Mouse (Mus musculus) olfactory bulb, adult 2 months (tissue): Measurements from ENCODE around the gene Pigu. TPM values are rescaled to one million over a fixed set of nuclear protein-coding genes. Genes with fewer than 3 reads are reported as not detected.

Experiments
- H3K27ac ChIP-seq: fragments of 200-500 bp; 2 replicates; pipeline ENCODE4 v1.5.1; 2012; ENCODE audit warnings: low read depth, low read length; ENCODE audit not compliant: insufficient read depth
- H3K4me1 ChIP-seq: fragments of 200-500 bp; 2 replicates; pipeline ENCODE4 v1.6.1; 2012; ENCODE audit warnings: low read length; ENCODE audit not compliant: control insufficient read depth, insufficient read depth
- H3K4me3 ChIP-seq: fragments of 200-500 bp; 2 replicates; pipeline ENCODE4 v1.5.1; 2012; ENCODE audit warnings: mild to moderate bottlenecking, low read depth, low read length, moderate library complexity; ENCODE audit not compliant: insufficient read depth
- CTCF ChIP-seq: fragments of 200-500 bp; IDR thresholded peaks from 2 replicates; pipeline ENCODE4 v1.5.1; 2012; ENCODE audit warnings: low read depth, mild to moderate bottlenecking, low read length, moderate library complexity; ENCODE audit not compliant: insufficient read depth
- POLR2A ChIP-seq: fragments of 200-500 bp; IDR thresholded peaks from 2 replicates; pipeline ENCODE4 v1.6.1; 2012; ENCODE audit warnings: mild to moderate bottlenecking, low read depth, low read length, moderate library complexity; ENCODE audit not compliant: insufficient read depth
- WGBS: fragments of 180-500 bp; shearing (Covaris S2); methylation state at CpG from one replicate; pipeline ENCODE4 v1.1.7; 2018; 5-methylcytosine and 5-hydroxymethylcytosine counted together
- polyA plus RNA-seq: library from polyadenylated mRNA; stranded (reverse); fragments of >200 nt; gene quantifications from 2 replicates; pipeline ENCODE4 v1.2.4, GENCODE M21; 2012; ENCODE audit warnings: low replicate concordance; ENCODE audit not compliant: missing spikeins, insufficient read depth, insufficient read length

The Pigu gene
- polyA plus RNA-seq, 1 experiment = not detected

DNA sequence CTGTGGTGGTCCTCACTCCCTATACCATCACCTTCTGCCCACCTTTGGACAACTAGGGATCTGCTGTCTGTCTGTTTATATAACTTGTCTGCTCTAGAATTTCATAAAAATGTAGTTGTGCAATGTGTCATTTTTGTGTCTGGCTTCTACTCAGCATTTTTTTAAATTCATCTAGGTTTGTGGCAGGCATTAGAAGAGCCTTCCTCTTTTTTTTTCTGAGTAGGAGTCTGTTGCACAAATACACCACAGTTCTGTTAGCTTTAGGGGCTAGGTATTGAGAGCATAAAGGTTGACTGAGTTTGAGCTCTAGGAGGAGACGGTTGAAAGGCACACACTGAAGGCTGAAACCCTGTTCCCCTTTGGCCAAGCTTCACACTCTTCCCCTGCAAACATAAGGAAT is 16.1 kb upstream of the Pigu start:
- WGBS = 72% methylated on average over 1 of the region's 1 CpGs
- H3K4me3 ChIP-seq = no peak overlapping the region
- H3K4me1 ChIP-seq = peaks cover 2% of the 10 kb centered on the region; the same call in 1 of the 2 replicates
- no peak overlapping the region for H3K27ac ChIP-seq
- TF ChIP-seq POLR2A (no peak), CTCF (no peak)

DNA sequence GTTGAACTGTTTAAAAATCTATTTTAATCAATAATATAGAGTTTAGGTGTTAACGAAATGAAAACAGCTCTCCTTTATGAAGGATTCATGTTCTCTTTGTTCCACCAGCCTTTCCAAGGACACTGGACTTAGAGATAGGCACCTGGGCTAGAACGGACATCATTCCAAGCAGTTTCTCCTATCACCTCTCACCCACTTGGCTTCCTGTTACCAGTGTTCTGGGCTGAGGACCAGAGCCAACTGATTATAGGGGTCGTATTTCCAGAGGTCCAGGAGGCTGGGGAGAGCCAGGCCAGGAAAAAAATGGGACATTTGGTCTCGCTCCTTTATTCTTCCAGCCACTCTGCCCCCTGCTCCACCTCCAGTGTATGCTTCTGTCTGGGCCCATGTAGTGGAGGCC is 15.2 kb upstream of the Pigu start:
- 74% methylated on average over 4 of the region's 4 CpGs for WGBS
- Histone ChIP-seq H3K27ac (no peak overlapping the region), H3K4me3 (no peak overlapping the region), H3K4me1 (peaks cover 2% of the 10 kb centered on the region; the same call in 1 of the 2 replicates)
- TF ChIP-seq POLR2A = no peak
- no peak for TF ChIP-seq CTCF

DNA sequence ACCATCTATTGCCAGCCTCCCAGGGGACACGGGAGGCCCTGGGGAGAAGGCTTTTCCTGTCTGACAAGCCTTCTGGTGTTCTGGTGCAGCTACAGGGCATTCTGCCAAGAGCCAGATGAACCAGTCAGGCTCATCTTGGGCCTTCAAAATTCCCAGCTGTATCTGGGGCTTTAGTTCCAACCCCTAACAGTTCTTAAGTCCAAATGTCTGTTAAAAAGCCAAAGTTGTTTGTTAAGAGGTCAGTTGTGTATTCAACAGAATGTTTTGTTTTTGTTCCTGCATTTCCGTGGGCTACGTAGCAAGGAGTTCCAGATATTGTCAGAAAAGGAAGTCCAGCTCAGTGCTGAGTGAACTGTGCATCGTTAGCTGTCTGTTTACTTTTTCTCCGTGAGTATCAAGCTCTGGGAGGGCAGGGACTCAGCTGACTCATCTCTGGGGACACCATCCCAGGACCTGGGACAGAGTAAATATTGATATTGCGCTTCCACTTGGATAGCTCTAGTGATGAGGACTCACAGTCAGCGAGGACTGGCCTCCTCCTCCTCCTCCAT is 12.2 kb upstream of the Pigu start:
- 52% methylated on average over 7 of the region's 7 CpGs for WGBS

GRCm38 (mm10) chr2:155367635-155368284 is 10.5 kb upstream of the Pigu start:
- WGBS = 79% methylated on average over 7 of the region's 7 CpGs
- H3K4me3 ChIP-seq = no peak overlapping the region
- TF ChIP-seq POLR2A = no peak
- no peak for TF ChIP-seq CTCF
- H3K27ac ChIP-seq = no peak overlapping the region
- H3K4me1 ChIP-seq = peaks cover 2% of the 10 kb centered on the region; the same call in 1 of the 2 replicates

More for the DNA sequence above, 12.2 kb upstream of the Pigu start:
- TF ChIP-seq POLR2A = no peak
- TF ChIP-seq CTCF = no peak
- H3K27ac ChIP-seq = no peak overlapping the region
- peaks cover 2% of the 10 kb centered on the region; the same call in 1 of the 2 replicates for H3K4me1 ChIP-seq
- H3K4me3 ChIP-seq = no peak overlapping the region

DNA sequence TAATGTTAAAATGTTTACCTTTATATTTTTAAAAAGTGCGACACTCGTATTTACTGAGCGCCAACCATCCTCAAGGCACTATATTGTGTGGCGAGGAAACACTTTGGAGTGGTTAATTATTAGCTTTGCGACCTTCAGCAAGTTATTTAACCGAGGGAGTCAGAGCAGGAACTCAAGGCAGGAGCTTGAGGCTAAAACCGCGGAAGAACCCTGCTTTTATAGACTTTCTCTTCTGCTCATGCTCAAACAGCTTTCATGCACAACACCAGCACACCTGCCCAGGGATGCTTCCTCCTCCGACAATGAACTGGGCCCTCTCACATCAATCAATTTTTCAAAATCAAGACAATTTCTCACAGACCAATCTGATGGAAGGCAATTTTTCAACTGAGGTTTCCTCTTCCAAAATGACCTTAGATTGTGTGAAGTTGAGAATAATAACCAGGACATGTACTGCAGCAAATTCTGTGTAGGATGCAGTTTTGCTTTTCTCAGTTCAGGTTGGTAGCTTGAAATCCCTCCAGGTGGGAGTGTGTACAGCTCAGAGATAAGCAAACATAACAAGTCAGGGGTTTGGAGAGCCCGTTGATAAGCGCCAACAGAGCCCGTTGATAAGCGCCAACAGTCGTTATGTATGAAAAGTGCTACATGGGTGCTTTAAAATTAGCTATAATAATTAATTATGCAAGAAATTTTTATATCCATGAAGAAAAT is 613 bp upstream of the Pigu start:
- peak overlapping the region; percentile 39 for H3K4me3 ChIP-seq
- H3K4me1 ChIP-seq = no peaks in the 10 kb centered on the region
- peak overlapping the region; percentile 54; the same call in 1 of the 2 replicates for H3K27ac ChIP-seq
- TF ChIP-seq POLR2A (no peak), CTCF (no peak)
- 32% methylated on average over 14 of the region's 14 CpGs for WGBS

DNA sequence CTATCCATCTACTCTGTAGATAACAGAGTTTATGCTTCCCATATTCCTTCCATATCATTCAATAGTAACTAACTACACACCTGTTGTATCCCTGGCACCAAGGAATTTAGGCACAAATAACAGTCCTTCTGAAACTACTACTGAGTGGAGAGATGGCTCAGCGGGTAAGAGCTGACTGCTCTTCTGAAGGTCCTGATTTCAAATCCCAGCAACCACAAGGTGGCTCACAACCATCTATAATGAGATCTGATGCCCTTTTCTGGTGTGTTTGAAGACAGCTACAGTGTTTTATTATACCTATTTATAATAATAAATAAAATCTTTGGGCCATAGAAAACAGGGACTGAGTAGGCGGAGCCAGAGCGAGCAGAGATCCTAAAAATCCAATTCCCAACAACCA is 2.8 kb downstream of the Pigu start:
- no peak overlapping the region for H3K4me3 ChIP-seq
- TF ChIP-seq POLR2A = no peak
- TF ChIP-seq CTCF = no peak
- no peak overlapping the region for H3K27ac ChIP-seq
- WGBS = 92% methylated on average over 3 of the region's 3 CpGs
- no peaks in the 10 kb centered on the region for H3K4me1 ChIP-seq

DNA sequence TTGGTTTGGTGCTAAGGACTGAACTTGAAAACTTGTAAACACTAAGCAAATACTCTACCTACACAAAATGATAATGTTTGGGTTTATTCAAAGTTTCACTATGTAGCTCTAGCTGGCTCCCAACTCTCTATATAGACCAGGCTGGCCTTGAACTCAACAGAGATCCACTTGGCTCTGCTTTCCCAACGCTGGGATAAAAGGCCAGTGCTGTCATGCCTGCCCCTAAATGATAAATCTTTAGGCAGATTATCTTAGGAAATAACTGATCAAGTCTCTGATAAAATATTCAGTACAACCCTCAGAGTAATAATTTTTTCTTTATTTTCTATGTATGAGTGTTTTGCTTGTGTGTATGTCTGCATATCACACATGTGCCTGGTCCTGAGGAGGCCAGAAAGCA is 10.6 kb downstream of the Pigu start:
- no peak overlapping the region for H3K4me3 ChIP-seq
- no peak overlapping the region for H3K27ac ChIP-seq
- 82% methylated on average over 1 of the region's 1 CpGs for WGBS
- TF ChIP-seq CTCF (no peak), POLR2A (no peak)
- no peaks in the 10 kb centered on the region for H3K4me1 ChIP-seq

DNA sequence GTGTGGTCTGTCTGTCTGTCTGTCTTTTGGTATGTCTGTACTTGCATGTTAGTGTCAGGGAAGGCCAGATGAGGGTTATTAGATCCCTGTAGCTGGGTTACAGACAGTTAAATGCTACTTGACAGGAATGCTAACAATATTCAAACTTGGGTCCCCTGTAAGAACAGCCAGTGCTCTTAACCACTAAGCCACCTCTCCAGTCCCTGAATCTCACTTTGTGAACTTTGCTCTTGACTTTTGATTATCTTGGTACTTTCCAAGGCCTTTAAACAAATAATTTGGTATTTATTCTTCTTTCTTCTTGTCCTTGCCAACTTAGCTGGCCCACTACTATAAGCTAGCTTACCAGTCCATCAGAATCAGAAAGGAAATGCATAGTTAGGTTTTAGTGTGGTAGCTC is 17.1 kb downstream of the Pigu start:
- TF ChIP-seq CTCF = no peak
- Histone ChIP-seq H3K27ac (no peak overlapping the region), H3K4me1 (no peaks in the 10 kb centered on the region), H3K4me3 (no peak overlapping the region)

- no peak overlapping the region for H3K27ac ChIP-seq
- WGBS = 95% methylated on average over 3 of the region's 3 CpGs
- no peaks in the 10 kb centered on the region for H3K4me1 ChIP-seq
- no peak overlapping the region for H3K4me3 ChIP-seq
- TF ChIP-seq CTCF = no peak
- TF ChIP-seq POLR2A = no peak
These were observed 21.0 kb downstream of the Pigu start for GRCm38 (mm10) chr2:155336254-155336653.

GRCm38 (mm10) chr2:155335231-155335630 is 22.0 kb downstream of the Pigu start:
- no peak overlapping the region for H3K4me3 ChIP-seq
- TF ChIP-seq CTCF (no peak), POLR2A (no peak)
- H3K27ac ChIP-seq = no peak overlapping the region
- no peaks in the 10 kb centered on the region for H3K4me1 ChIP-seq
- 85% methylated on average over 1 of the region's 1 CpGs for WGBS
